Mouse (Mus musculus): ENCODE data around the gene Xbp1.

DNA sequence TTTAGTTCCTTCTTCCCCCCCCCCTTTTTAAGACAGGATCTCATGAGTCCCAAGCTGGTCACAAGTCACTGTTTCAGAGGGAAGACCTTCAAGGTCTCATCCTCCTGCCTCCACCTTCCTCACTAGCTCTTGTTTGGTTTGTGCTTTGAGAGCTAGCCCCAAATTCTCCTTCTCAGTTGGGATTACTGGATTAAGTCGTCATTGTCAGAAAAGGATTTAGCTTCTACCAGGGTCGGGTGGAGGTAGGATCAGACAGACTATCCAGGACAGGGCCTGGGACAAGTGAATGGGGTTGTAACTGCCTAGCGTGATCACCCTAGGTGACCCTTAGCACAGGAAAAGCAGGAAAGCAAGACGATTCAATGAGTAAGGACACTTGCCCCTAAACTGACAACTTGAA is 19.9 kb downstream of the Xbp1 start:
- TF ChIP-seq CTCF (IDR thresholded peaks at IDR 0.05; ENCODE audit: control insufficient read depth, insufficient read depth, low read length) (no peak), POLR2A (IDR thresholded peaks at IDR 0.05; ENCODE audit: borderline replicate concordance, control insufficient read depth, low read depth, low read length) (no peak)
